Mouse (Mus musculus) brain, adult 10 weeks (tissue): Measurements from ENCODE around the gene 2310034C09Rik. TPM values are rescaled to one million over a fixed set of nuclear protein-coding genes. Genes with fewer than 3 reads are reported as not detected.

Experiments used
- polyA plus RNA-seq: library from polyadenylated mRNA; stranded (reverse); fragments of 350-450 nt; fragmentation: Illumina TruSeq; extraction: RNeasy Lipid Tissue Mini Kit (QIAGEN cat#74804); gene quantifications from one replicate; pipeline ENCODE4 v1.2.3, GENCODE M21; 2015; ENCODE audit warnings: low read depth, low replicate concordance

Gene 2310034C09Rik
- not detected for polyA plus RNA-seq

DNA sequence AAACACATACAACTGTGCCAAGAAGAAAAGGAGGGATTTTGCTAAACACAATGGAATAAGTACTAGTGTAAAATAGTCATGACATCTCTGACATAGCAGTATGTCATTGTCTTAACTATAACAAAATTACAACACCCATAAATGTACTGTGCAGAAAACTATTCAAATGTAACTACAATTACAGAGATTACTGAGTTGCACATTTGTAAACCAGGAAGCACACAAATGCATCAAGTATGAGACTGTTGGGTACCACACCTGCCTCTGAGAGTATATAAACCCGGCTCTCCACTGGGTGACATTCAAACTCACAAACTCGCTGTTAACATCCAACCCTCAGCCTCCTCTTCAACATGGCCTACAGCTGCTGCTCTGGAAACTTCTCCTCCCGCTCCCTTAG is at the start of gene 2310034C09Rik:
2310034C09Rik (plus strand) TSS at position 301 of the 400 bp plus-strand sequence.

GRCm38 (mm10) chr16:88728812-88729275 is 29.8 kb upstream of the 2310034C09Rik start, which contains the start of gene Krtap13-1:
Gene Krtap13-1, plus strand, starts transcription at chr16:88728862.

GRCm38 (mm10) chr16:88751535-88751934 is 7.1 kb upstream of the 2310034C09Rik start, which contains the start of gene Krtap13:
Gene Krtap13, minus strand, starts transcription at chr16:88751635.

GRCm38 (mm10) chr16:88774106-88774505 is 15.5 kb downstream of the 2310034C09Rik start, which contains the start of gene 2310057N15Rik:
Gene 2310057N15Rik, minus strand, starts transcription at chr16:88774206.

DNA sequence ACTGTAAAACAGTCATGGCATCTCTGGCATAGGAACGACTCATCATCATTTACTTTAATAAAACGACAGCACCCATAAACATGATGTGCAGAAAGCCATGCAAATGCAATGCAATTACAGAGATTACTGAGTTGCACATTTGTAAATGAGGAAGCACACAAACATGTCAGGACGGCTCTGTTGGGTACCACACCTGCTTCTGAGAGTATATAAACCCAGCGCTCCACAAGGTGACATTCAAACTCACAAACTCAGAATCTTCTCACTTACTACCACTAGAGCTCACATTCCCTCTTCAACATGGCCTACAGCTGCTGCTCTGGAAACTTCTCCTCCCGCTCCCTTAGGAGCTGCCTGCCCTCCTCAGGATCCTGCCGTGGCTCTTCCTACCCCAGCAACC is 18.9 kb downstream of the 2310034C09Rik start, which contains the start of gene Gm5965:
Gm5965 (plus strand) TSS at position 301 of the 400 bp plus-strand sequence.

Other genes starting within 250 kb of the 2310034C09Rik start
- not detected for gene Cldn8, start 195.7 kb upstream of the 2310034C09Rik start, polyA plus RNA-seq
- gene Krtap24-1, start 146.6 kb upstream of the 2310034C09Rik start, polyA plus RNA-seq: not detected
- gene 2310079G19Rik, start 131.2 kb upstream of the 2310034C09Rik start, polyA plus RNA-seq: not detected
- gene Krtap26-1, start 111.1 kb upstream of the 2310034C09Rik start, polyA plus RNA-seq: not detected
- gene Krtap27-1, start 87.2 kb upstream of the 2310034C09Rik start, polyA plus RNA-seq: not detected
- gene 2310061N02Rik, start 50.9 kb upstream of the 2310034C09Rik start, polyA plus RNA-seq: not detected
- gene Krtap13-1, start 30.0 kb upstream of the 2310034C09Rik start, polyA plus RNA-seq: not detected
- gene Krtap13, start 7.2 kb upstream of the 2310034C09Rik start, polyA plus RNA-seq: not detected
- not detected for gene 2310057N15Rik, start 15.4 kb downstream of the 2310034C09Rik start, polyA plus RNA-seq
- gene Gm5965, start 19.0 kb downstream of the 2310034C09Rik start, polyA plus RNA-seq: not detected
- not detected for gene Gm20741, start 53.4 kb downstream of the 2310034C09Rik start, polyA plus RNA-seq
- gene Krtap15, start 61.4 kb downstream of the 2310034C09Rik start, polyA plus RNA-seq: not detected
- not detected for gene Krtap14, start 67.3 kb downstream of the 2310034C09Rik start, polyA plus RNA-seq
- not detected for gene Krtap19-1, start 110.6 kb downstream of the 2310034C09Rik start, polyA plus RNA-seq
- gene Krtap19-2, start 115.4 kb downstream of the 2310034C09Rik start, polyA plus RNA-seq: not detected
- gene Krtap19-3, start 119.2 kb downstream of the 2310034C09Rik start, polyA plus RNA-seq: not detected
- not detected for gene Krtap19-4, start 126.2 kb downstream of the 2310034C09Rik start, polyA plus RNA-seq
- not detected for gene Krtap19-5, start 137.6 kb downstream of the 2310034C09Rik start, polyA plus RNA-seq
- not detected for gene Krtap19-9b, start 173.4 kb downstream of the 2310034C09Rik start, polyA plus RNA-seq
- not detected for gene Krtap16-3, start 204.0 kb downstream of the 2310034C09Rik start, polyA plus RNA-seq